Mouse (Mus musculus): ENCODE measurements around the gene Rab4a.

DNA sequence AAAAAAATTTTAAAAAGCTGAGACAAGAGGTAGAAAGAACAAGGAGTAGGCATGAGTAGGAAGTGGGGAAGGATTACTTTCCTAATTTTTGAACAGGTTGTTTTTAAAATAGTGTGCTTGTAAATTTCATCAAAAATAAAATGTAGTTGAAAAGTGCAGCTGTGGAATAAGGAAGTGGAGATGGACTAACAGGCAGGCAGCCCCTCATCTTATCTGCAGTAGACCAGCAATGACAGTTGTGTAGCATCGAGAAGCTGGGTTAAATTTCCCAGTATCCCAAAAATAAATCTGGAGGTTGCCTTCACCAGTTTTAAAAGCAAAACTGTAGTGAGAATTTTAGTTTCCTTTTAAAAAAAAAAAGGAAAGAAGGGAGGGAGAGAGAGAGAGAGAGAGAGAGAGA, 48.5 kb downstream of the Rab4a start:
- no peak for TF ChIP-seq POLR2A (IDR thresholded peaks at IDR 0.05; ENCODE audit: insufficient read depth, low read depth, low read length)
- TF ChIP-seq EP300 (IDR thresholded peaks at IDR 0.05; ENCODE audit: insufficient read depth, low read depth, low read length), result no peak
- TF ChIP-seq CTCF (IDR thresholded peaks at IDR 0.05), result no peak
